Mouse (Mus musculus): ENCODE measurements around the gene Pnma1. TPM values are rescaled to one million over a fixed set of nuclear protein-coding genes. Genes with fewer than 3 reads are reported as not detected.

Gene Pnma1
- total RNA-seq (2021) = 1 to 10 TPM; 3.8 to 4.5 TPM

- peak; percentile 65 to 68 for DNase-seq (ENCODE audit: extremely low spot score in 1 of 2, low spot score in 1 of 2)
Observed at GRCm38 (mm10) chr12:84147954-84148621, at the start of gene Pnma1. Pnma1 (minus strand) TSS chr12:84148489.

- DNase-seq (ENCODE audit: extremely low spot score in 1 of 2, low spot score in 1 of 2) = no peak
Observed at GRCm38 (mm10) chr12:84195195-84195594, 46.9 kb upstream of the Pnma1 start.

GRCm38 (mm10) chr12:84194400-84195109 is 46.3 kb upstream of the Pnma1 start:
- no peak for DNase-seq (ENCODE audit: extremely low spot score in 1 of 2, low spot score in 1 of 2)

GRCm38 (mm10) chr12:84193642-84194399 is 45.5 kb upstream of the Pnma1 start:
- peak; percentile 71 to 81 for DNase-seq (ENCODE audit: extremely low spot score in 1 of 2, low spot score in 1 of 2)

GRCm38 (mm10) chr12:84192741-84193641 is 44.7 kb upstream of the Pnma1 start:
- DNase-seq (ENCODE audit: extremely low spot score in 1 of 2, low spot score in 1 of 2) = peak; percentile 48 to 50

GRCm38 (mm10) chr12:84192280-84192679 is 44.0 kb upstream of the Pnma1 start:
- no peak for DNase-seq (ENCODE audit: extremely low spot score in 1 of 2, low spot score in 1 of 2)

- no peak for DNase-seq (ENCODE audit: extremely low spot score in 1 of 2, low spot score in 1 of 2)
Observed at GRCm38 (mm10) chr12:84191770-84192169, 43.5 kb upstream of the Pnma1 start.

- DNase-seq (ENCODE audit: extremely low spot score in 1 of 2, low spot score in 1 of 2) = no peak
Observed at GRCm38 (mm10) chr12:84191190-84191589, 42.9 kb upstream of the Pnma1 start.

GRCm38 (mm10) chr12:84190151-84190820 is 42.0 kb upstream of the Pnma1 start:
- DNase-seq (ENCODE audit: extremely low spot score in 1 of 2, low spot score in 1 of 2) = no peak

GRCm38 (mm10) chr12:84188881-84189444 is 40.7 kb upstream of the Pnma1 start:
- DNase-seq (ENCODE audit: extremely low spot score in 1 of 2, low spot score in 1 of 2) = no peak

GRCm38 (mm10) chr12:84187752-84188601 is 39.7 kb upstream of the Pnma1 start:
- DNase-seq (ENCODE audit: extremely low spot score in 1 of 2, low spot score in 1 of 2) = no peak

GRCm38 (mm10) chr12:84186950-84187349 is 38.7 kb upstream of the Pnma1 start:
- DNase-seq (ENCODE audit: extremely low spot score in 1 of 2, low spot score in 1 of 2) = no peak

- DNase-seq (ENCODE audit: extremely low spot score in 1 of 2, low spot score in 1 of 2) = no peak
Observed at GRCm38 (mm10) chr12:84186536-84186935, 38.2 kb upstream of the Pnma1 start.

- no peak for DNase-seq (ENCODE audit: extremely low spot score in 1 of 2, low spot score in 1 of 2)
Observed at GRCm38 (mm10) chr12:84185547-84185946, 37.3 kb upstream of the Pnma1 start.

GRCm38 (mm10) chr12:84184979-84185378 is 36.7 kb upstream of the Pnma1 start:
- DNase-seq (ENCODE audit: extremely low spot score in 1 of 2, low spot score in 1 of 2) = no peak

- no peak for DNase-seq (ENCODE audit: extremely low spot score in 1 of 2, low spot score in 1 of 2)
Observed at GRCm38 (mm10) chr12:84181999-84182398, 33.7 kb upstream of the Pnma1 start.

GRCm38 (mm10) chr12:84180701-84181435 is 32.6 kb upstream of the Pnma1 start:
- peak in 1 of 2 experiments; percentile 40 for DNase-seq (ENCODE audit: extremely low spot score in 1 of 2, low spot score in 1 of 2)

- no peak for DNase-seq (ENCODE audit: extremely low spot score in 1 of 2, low spot score in 1 of 2)
Observed at GRCm38 (mm10) chr12:84180090-84180489, 31.8 kb upstream of the Pnma1 start.

Measured in layer of hippocampus, postnatal 25 days (tissue).